Comparison of ENCODE assay signal across 28 mouse cellular contexts in the genomic region with DNA sequence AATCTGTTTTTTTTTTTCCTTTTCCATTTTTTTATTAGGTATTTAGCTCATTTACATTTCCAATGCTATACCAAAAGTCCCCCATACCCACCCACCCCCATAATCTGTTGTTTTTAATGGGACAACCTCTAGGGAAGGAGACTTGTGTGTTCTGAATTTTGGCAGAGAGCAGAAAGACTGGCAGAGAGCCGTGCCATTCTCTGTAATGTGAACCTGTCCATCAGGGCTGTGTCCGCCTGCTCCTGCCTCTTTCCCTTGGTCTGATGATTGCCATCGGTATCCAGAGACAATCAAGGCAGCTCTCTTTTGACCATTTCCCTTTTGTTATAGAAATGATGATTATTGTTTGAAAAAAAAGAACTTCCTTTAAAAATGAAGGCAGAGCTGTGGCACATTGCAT. TPM values are rescaled to one million over a fixed set of nuclear protein-coding genes. Genes with fewer than 3 reads are reported as not detected.
DNase-seq lines count a peak whose midpoint lies in the region; ATAC-seq and TF ChIP-seq lines count a peak whose summit lies in the region.
"Had no signal": no experiment of that assay in that cellular context is flagged by ENCODE, and none has a peak within 500 bp of the region (broad histone marks: within the 10 kb centered on the region; RNA-seq: fewer than 3 reads in every experiment).

No protein-coding gene starts in this region.

- no peaks in the 10 kb centered on the region for H3K9me3 ChIP-seq in hindbrain, postnatal 0 days (ENCODE audit: low read length)
- no peaks in the 10 kb centered on the region for H3K9me3 ChIP-seq in hindbrain, embryonic 12.5 days (replicated peaks)
- H3K9me3 ChIP-seq in midbrain, embryonic 11.5 days (ENCODE audit: control insufficient read depth, low read length), result no peaks in the 10 kb centered on the region
- H3K9me3 ChIP-seq in midbrain, embryonic 15.5 days, result no peaks in the 10 kb centered on the region
- H3K9me3 ChIP-seq: embryonic facial prominence, embryonic 13.5 days; embryonic facial prominence, embryonic 15.5 days; forebrain, embryonic 10.5 days; forebrain, embryonic 12.5 days; G1E had no signal

- no peaks in the 10 kb centered on the region for H3K27me3 ChIP-seq in hindbrain, postnatal 0 days (ENCODE audit: insufficient read depth, low read length)
- no peaks in the 10 kb centered on the region for H3K27me3 ChIP-seq in hindbrain, embryonic 12.5 days
- no peaks in the 10 kb centered on the region; the same call in 1 of the 2 replicates for H3K27me3 ChIP-seq in midbrain, embryonic 11.5 days (ENCODE audit: control insufficient read depth, insufficient read depth, low read length)
- H3K27me3 ChIP-seq in midbrain, embryonic 15.5 days (replicated peaks), result no peaks in the 10 kb centered on the region
- H3K27me3 ChIP-seq: CH12.LX; embryonic facial prominence, embryonic 13.5 days; embryonic facial prominence, embryonic 15.5 days; forebrain, embryonic 12.5 days; Patski had no signal

- H3K36me3 ChIP-seq in hindbrain, postnatal 0 days (ENCODE audit: insufficient read depth, low read length), result no peaks in the 10 kb centered on the region
- no peaks in the 10 kb centered on the region for H3K36me3 ChIP-seq in hindbrain, embryonic 12.5 days
- H3K36me3 ChIP-seq in midbrain, embryonic 11.5 days (ENCODE audit: control insufficient read depth, insufficient read depth, low read length), result no peaks in the 10 kb centered on the region
- no peaks in the 10 kb centered on the region for H3K36me3 ChIP-seq in midbrain, embryonic 15.5 days (replicated peaks)
- H3K36me3 ChIP-seq: embryonic facial prominence, embryonic 13.5 days; embryonic facial prominence, embryonic 15.5 days; forebrain, embryonic 10.5 days; forebrain, embryonic 12.5 days; G1E had no signal

- H3K4me3 ChIP-seq in hindbrain, postnatal 0 days (ENCODE audit: low read length), result no peak overlapping the region
- no peak overlapping the region for H3K4me3 ChIP-seq in hindbrain, embryonic 12.5 days
- H3K4me3 ChIP-seq in midbrain, embryonic 11.5 days (ENCODE audit: low read depth, low read length), result no peak overlapping the region
- no peak overlapping the region for H3K4me3 ChIP-seq in midbrain, embryonic 15.5 days
- H3K4me3 ChIP-seq: embryonic facial prominence, embryonic 13.5 days; embryonic facial prominence, embryonic 15.5 days; erythroblast, embryonic 14.5 days; forebrain, embryonic 10.5 days; forebrain, embryonic 12.5 days had no signal

- no peaks in the 10 kb centered on the region for H3K4me1 ChIP-seq in hindbrain, postnatal 0 days (ENCODE audit: insufficient read depth, low read length)
- H3K4me1 ChIP-seq in hindbrain, embryonic 12.5 days, result no peaks in the 10 kb centered on the region
- H3K4me1 ChIP-seq in midbrain, embryonic 11.5 days (ENCODE audit: control insufficient read depth, insufficient read depth, low read length), result no peaks in the 10 kb centered on the region
- peaks cover 3% of the 10 kb centered on the region; the same call in 1 of the 2 replicates for H3K4me1 ChIP-seq in midbrain, embryonic 15.5 days
- H3K4me1 ChIP-seq: embryonic facial prominence, embryonic 13.5 days; embryonic facial prominence, embryonic 15.5 days; forebrain, embryonic 12.5 days had no signal

- TF ChIP-seq CTCF in hindbrain, postnatal 0 days (IDR thresholded peaks at IDR 0.05; ENCODE audit: low read depth), result no peak

- no peak for ATAC-seq in hindbrain, postnatal 0 days
- ATAC-seq in hindbrain, embryonic 12.5 days (ENCODE audit: low FRiP score), result no peak
- ATAC-seq in midbrain, embryonic 11.5 days (ENCODE audit: low FRiP score), result no peak
- ATAC-seq in midbrain, embryonic 15.5 days (replicated peaks), result no peak
- ATAC-seq: activated CD4-positive, CD25-positive, alpha-beta regulatory T cell, adult 4 months; CD4-positive, CD25-positive, alpha-beta regulatory T cell, adult 4 months; forebrain, embryonic 14.5 days; Patski had no signal

- 62% methylated on average over 3 of the region's 3 CpGs for WGBS in hindbrain, postnatal 0 days
- 77% methylated on average over 3 of the region's 3 CpGs for WGBS in hindbrain, embryonic 12.5 days
- 86% methylated on average over 3 of the region's 3 CpGs for whole genome bisulfite sequencing in midbrain, embryonic 11.5 days
- 62% methylated on average over 3 of the region's 3 CpGs for WGBS in midbrain, embryonic 15.5 days

- no peak overlapping the region for H3K4me2 ChIP-seq in hindbrain, postnatal 0 days (ENCODE audit: low read depth, low read length)
- no peak overlapping the region for H3K4me2 ChIP-seq in hindbrain, embryonic 12.5 days (replicated peaks)
- no peak overlapping the region for H3K4me2 ChIP-seq in midbrain, embryonic 11.5 days
- no peak overlapping the region for H3K4me2 ChIP-seq in midbrain, embryonic 15.5 days
- H3K4me2 ChIP-seq: embryonic facial prominence, embryonic 13.5 days; embryonic facial prominence, embryonic 15.5 days; forebrain, embryonic 12.5 days had no signal

- DNase-seq in cerebellum, postnatal 10 days, result peak; percentile 52 to 60
- DNase-seq in cerebellum, adult 11 months, result no peak
- peak; percentile 41 for DNase-seq in hindbrain, postnatal 0 days (ENCODE audit: low spot score)
- peak; percentile 23 for DNase-seq in midbrain, embryonic 11.5 days (ENCODE audit: low spot score, missing footprints)
- DNase-seq: adrenal gland, adult 8-10 months; adrenal gland, postnatal 14 days; adrenal gland, postnatal 36 days; B cell, adult 2 months; cerebellum, adult 11-12 months; cerebellum, adult 8-10 months; cerebellum, adult 9-11 months; cerebellum, postnatal 36 days; embryo, embryonic 11 days had no signal

- H3K27ac ChIP-seq in hindbrain, postnatal 0 days, result no peak overlapping the region
- no peak overlapping the region for H3K27ac ChIP-seq in hindbrain, embryonic 12.5 days
- H3K27ac ChIP-seq in midbrain, embryonic 11.5 days (ENCODE audit: low read depth, low read length), result no peak overlapping the region
- H3K27ac ChIP-seq in midbrain, embryonic 15.5 days, result no peak overlapping the region
- H3K27ac ChIP-seq: embryonic facial prominence, embryonic 13.5 days; embryonic facial prominence, embryonic 15.5 days; forebrain, embryonic 10.5 days; forebrain, embryonic 12.5 days had no signal

- H3K9ac ChIP-seq in hindbrain, postnatal 0 days (replicated peaks; ENCODE audit: low read length), result no peak overlapping the region
- H3K9ac ChIP-seq in hindbrain, embryonic 12.5 days, result no peak overlapping the region
- H3K9ac ChIP-seq in midbrain, embryonic 11.5 days (ENCODE audit: low read length), result no peak overlapping the region
- H3K9ac ChIP-seq in midbrain, embryonic 15.5 days, result no peak overlapping the region
- H3K9ac ChIP-seq: embryonic facial prominence, embryonic 13.5 days; embryonic facial prominence, embryonic 15.5 days; forebrain, embryonic 12.5 days had no signal

RNA-seq across cellular contexts. Expression of gene Mrap2, which starts 26.8 kb away (rescaled TPM):
- 4.5 and 5.3 TPM in 2 replicates for total RNA-seq in hindbrain, postnatal 0 days (2014; rRNA removed)
- 5.3 and 5.6 TPM in 2 replicates for polyA plus RNA-seq in hindbrain, postnatal 0 days (2015; fragmentation: Nextera tagmentation; extraction: Ambion mirVana)
- 0.35 and 0.59 TPM in 2 replicates for polyA plus RNA-seq in hindbrain, embryonic 12.5 days (2016; fragmentation: Nextera tagmentation; extraction: Ambion mirVana)
- polyA plus RNA-seq in midbrain, embryonic 11.5 days (2014; fragmentation: Nextera tagmentation; extraction: Ambion mirVana), result not detected in 2 replicates
- polyA plus RNA-seq in midbrain, embryonic 15.5 days (2015; fragmentation: Nextera tagmentation; extraction: Ambion mirVana), result 2.3 TPM in 2 replicates
- total RNA-seq: CH12.LX; common myeloid progenitor, adult 5-6 weeks; G1E had no signal
- polyA plus RNA-seq: embryonic facial prominence, embryonic 11.5 days; erythroblast, embryonic 14.5 days; forebrain, embryonic 10.5 days; G1E; Patski had no signal
